Mouse (Mus musculus): ENCODE measurements around the gene C1qtnf1. TPM values are rescaled to one million over a fixed set of nuclear protein-coding genes. Genes with fewer than 3 reads are reported as not detected.
A peak's percentile ranks its signal among the peaks of the same experiment; 100 is the strongest.

The C1qtnf1 gene
- polyA plus RNA-seq, 1 experiment from 2014 or later = 1.9 TPM

GRCm38 (mm10) chr11:118424621-118425335 lies 3.2 kb upstream of the C1qtnf1 start:
- WGBS (ENCODE audit: insufficient replicate concordance) = 46% methylated on average over 13 of the region's 13 CpGs
- Histone ChIP-seq H3K9me3 (replicated peaks) (no peaks in the 10 kb centered on the region), H3K9ac (no peak overlapping the region), H3K4me3 (replicated peaks) (no peak overlapping the region), H3K4me2 (no peak overlapping the region), H3K27ac (replicated peaks) (no peak overlapping the region), H3K4me1 (replicated peaks) (peaks cover 7% of the 10 kb centered on the region), H3K27me3 (peaks cover 48% of the 10 kb centered on the region), H3K36me3 (replicated peaks) (no peaks in the 10 kb centered on the region)
- no peak for ATAC-seq (ENCODE audit: insufficient read depth)

- no peak for ATAC-seq (ENCODE audit: insufficient read depth)
- H3K9me3 ChIP-seq (replicated peaks) = no peaks in the 10 kb centered on the region
- H3K27me3 ChIP-seq = peaks cover 52% of the 10 kb centered on the region
- H3K27ac ChIP-seq (replicated peaks) = no peak overlapping the region
- H3K4me3 ChIP-seq (replicated peaks) = no peak overlapping the region
- no peaks in the 10 kb centered on the region for H3K36me3 ChIP-seq (replicated peaks)
- WGBS (ENCODE audit: insufficient replicate concordance) = 47% methylated on average over 5 of the region's 5 CpGs
- no peak overlapping the region for H3K4me2 ChIP-seq
- no peak overlapping the region for H3K9ac ChIP-seq
- H3K4me1 ChIP-seq (replicated peaks) = peaks cover 5% of the 10 kb centered on the region; the same call in 1 of the 2 replicates
Measured at GRCm38 (mm10) chr11:118426765-118427164, 1.2 kb upstream of the C1qtnf1 start.

GRCm38 (mm10) chr11:118427266-118427779 lies 680 bp upstream of the C1qtnf1 start:
- no peak overlapping the region for H3K4me2 ChIP-seq
- WGBS (ENCODE audit: insufficient replicate concordance) = 34% methylated on average over 3 of the region's 3 CpGs
- H3K4me3 ChIP-seq (replicated peaks) = no peak overlapping the region
- no peaks in the 10 kb centered on the region for H3K9me3 ChIP-seq (replicated peaks)
- no peak overlapping the region for H3K27ac ChIP-seq (replicated peaks)
- no peaks in the 10 kb centered on the region for H3K36me3 ChIP-seq (replicated peaks)
- ATAC-seq (ENCODE audit: insufficient read depth) = no peak
- H3K27me3 ChIP-seq = peaks cover 48% of the 10 kb centered on the region
- peaks cover 5% of the 10 kb centered on the region; the same call in 1 of the 2 replicates for H3K4me1 ChIP-seq (replicated peaks)
- no peak overlapping the region for H3K9ac ChIP-seq

- H3K4me1 ChIP-seq (replicated peaks) = peaks cover 3% of the 10 kb centered on the region; the same call in 1 of the 2 replicates
- H3K4me2 ChIP-seq = peak overlapping the region; percentile 18
- H3K27ac ChIP-seq (replicated peaks) = peak overlapping the region; percentile 55
Measured at GRCm38 (mm10) chr11:118428460-118428868, 461 bp downstream of the C1qtnf1 start.

GRCm38 (mm10) chr11:118428944-118429709 lies 1.1 kb downstream of the C1qtnf1 start:
- peak overlapping the region; percentile 55 for H3K27ac ChIP-seq (replicated peaks)
- no peak overlapping the region for H3K4me3 ChIP-seq (replicated peaks)
- peak overlapping the region; percentile 18 for H3K4me2 ChIP-seq
- H3K9ac ChIP-seq = no peak overlapping the region
- H3K36me3 ChIP-seq (replicated peaks) = no peaks in the 10 kb centered on the region
- peaks cover 43% of the 10 kb centered on the region for H3K27me3 ChIP-seq
- peak; percentile 13; the same call in 1 of the 2 replicates for ATAC-seq (ENCODE audit: insufficient read depth)
- no peaks in the 10 kb centered on the region for H3K4me1 ChIP-seq (replicated peaks)
- 51% methylated on average over 8 of the region's 8 CpGs for WGBS (ENCODE audit: insufficient replicate concordance)
- H3K9me3 ChIP-seq (replicated peaks) = no peaks in the 10 kb centered on the region

More at GRCm38 (mm10) chr11:118428460-118428868, 461 bp downstream of the C1qtnf1 start:
- Histone ChIP-seq H3K27me3 (peaks cover 43% of the 10 kb centered on the region), H3K9ac (no peak overlapping the region), H3K4me3 (replicated peaks) (no peak overlapping the region), H3K36me3 (replicated peaks) (no peaks in the 10 kb centered on the region), H3K9me3 (replicated peaks) (no peaks in the 10 kb centered on the region)
- no peak for ATAC-seq (ENCODE audit: insufficient read depth)
- 19% methylated on average over 11 of the region's 11 CpGs for WGBS (ENCODE audit: insufficient replicate concordance)

GRCm38 (mm10) chr11:118430291-118430885 lies 2.4 kb downstream of the C1qtnf1 start:
- H3K27ac ChIP-seq (replicated peaks) = no peak overlapping the region
- H3K4me1 ChIP-seq (replicated peaks) = no peaks in the 10 kb centered on the region
- H3K4me3 ChIP-seq (replicated peaks) = no peak overlapping the region
- no peak overlapping the region for H3K9ac ChIP-seq
- no peak for ATAC-seq (ENCODE audit: insufficient read depth)
- WGBS (ENCODE audit: insufficient replicate concordance) = 45% methylated on average over 4 of the region's 4 CpGs
- H3K9me3 ChIP-seq (replicated peaks) = no peaks in the 10 kb centered on the region
- H3K36me3 ChIP-seq (replicated peaks) = no peaks in the 10 kb centered on the region
- peaks cover 34% of the 10 kb centered on the region for H3K27me3 ChIP-seq
- no peak overlapping the region for H3K4me2 ChIP-seq

- Histone ChIP-seq H3K4me3 (replicated peaks) (no peak overlapping the region), H3K27ac (replicated peaks) (no peak overlapping the region), H3K4me1 (replicated peaks) (no peaks in the 10 kb centered on the region), H3K36me3 (replicated peaks) (no peaks in the 10 kb centered on the region), H3K27me3 (peaks cover 30% of the 10 kb centered on the region), H3K9ac (no peak overlapping the region), H3K9me3 (replicated peaks) (no peaks in the 10 kb centered on the region), H3K4me2 (no peak overlapping the region)
- no peak for ATAC-seq (ENCODE audit: insufficient read depth)
- WGBS (ENCODE audit: insufficient replicate concordance) = 64% methylated on average over 16 of the region's 16 CpGs
Measured at GRCm38 (mm10) chr11:118431100-118431948, 3.3 kb downstream of the C1qtnf1 start.

GRCm38 (mm10) chr11:118433398-118433868 lies 5.4 kb downstream of the C1qtnf1 start:
- no peaks in the 10 kb centered on the region for H3K9me3 ChIP-seq (replicated peaks)
- no peaks in the 10 kb centered on the region for H3K4me1 ChIP-seq (replicated peaks)
- no peak for ATAC-seq (ENCODE audit: insufficient read depth)
- no peak overlapping the region for H3K9ac ChIP-seq
- no peak overlapping the region for H3K4me2 ChIP-seq
- H3K4me3 ChIP-seq (replicated peaks) = no peak overlapping the region
- H3K27ac ChIP-seq (replicated peaks) = no peak overlapping the region
- 48% methylated on average over 10 of the region's 10 CpGs for WGBS (ENCODE audit: insufficient replicate concordance)
- H3K36me3 ChIP-seq (replicated peaks) = no peaks in the 10 kb centered on the region
- H3K27me3 ChIP-seq = peaks cover 15% of the 10 kb centered on the region

GRCm38 (mm10) chr11:118434093-118434492 lies 6.1 kb downstream of the C1qtnf1 start:
- ATAC-seq (ENCODE audit: insufficient read depth) = no peak
- Histone ChIP-seq H3K9me3 (replicated peaks) (no peaks in the 10 kb centered on the region), H3K36me3 (replicated peaks) (no peaks in the 10 kb centered on the region), H3K4me1 (replicated peaks) (no peaks in the 10 kb centered on the region), H3K27me3 (peaks cover 8% of the 10 kb centered on the region), H3K9ac (no peak overlapping the region), H3K4me3 (replicated peaks) (no peak overlapping the region), H3K27ac (replicated peaks) (no peak overlapping the region), H3K4me2 (no peak overlapping the region)
- 27% methylated on average over 13 of the region's 13 CpGs for WGBS (ENCODE audit: insufficient replicate concordance)

- Histone ChIP-seq H3K27me3 (no peaks in the 10 kb centered on the region; the same call in 1 of the 2 replicates), H3K9ac (no peak overlapping the region), H3K36me3 (replicated peaks) (no peaks in the 10 kb centered on the region), H3K4me1 (replicated peaks) (no peaks in the 10 kb centered on the region), H3K9me3 (replicated peaks) (no peaks in the 10 kb centered on the region), H3K27ac (replicated peaks) (no peak overlapping the region), H3K4me3 (replicated peaks) (no peak overlapping the region), H3K4me2 (no peak overlapping the region)
- 41% methylated on average over 6 of the region's 6 CpGs for WGBS (ENCODE audit: insufficient replicate concordance)
- ATAC-seq (ENCODE audit: insufficient read depth) = no peak
Measured at GRCm38 (mm10) chr11:118436471-118436935, 8.5 kb downstream of the C1qtnf1 start.
